In the genomic region with DNA sequence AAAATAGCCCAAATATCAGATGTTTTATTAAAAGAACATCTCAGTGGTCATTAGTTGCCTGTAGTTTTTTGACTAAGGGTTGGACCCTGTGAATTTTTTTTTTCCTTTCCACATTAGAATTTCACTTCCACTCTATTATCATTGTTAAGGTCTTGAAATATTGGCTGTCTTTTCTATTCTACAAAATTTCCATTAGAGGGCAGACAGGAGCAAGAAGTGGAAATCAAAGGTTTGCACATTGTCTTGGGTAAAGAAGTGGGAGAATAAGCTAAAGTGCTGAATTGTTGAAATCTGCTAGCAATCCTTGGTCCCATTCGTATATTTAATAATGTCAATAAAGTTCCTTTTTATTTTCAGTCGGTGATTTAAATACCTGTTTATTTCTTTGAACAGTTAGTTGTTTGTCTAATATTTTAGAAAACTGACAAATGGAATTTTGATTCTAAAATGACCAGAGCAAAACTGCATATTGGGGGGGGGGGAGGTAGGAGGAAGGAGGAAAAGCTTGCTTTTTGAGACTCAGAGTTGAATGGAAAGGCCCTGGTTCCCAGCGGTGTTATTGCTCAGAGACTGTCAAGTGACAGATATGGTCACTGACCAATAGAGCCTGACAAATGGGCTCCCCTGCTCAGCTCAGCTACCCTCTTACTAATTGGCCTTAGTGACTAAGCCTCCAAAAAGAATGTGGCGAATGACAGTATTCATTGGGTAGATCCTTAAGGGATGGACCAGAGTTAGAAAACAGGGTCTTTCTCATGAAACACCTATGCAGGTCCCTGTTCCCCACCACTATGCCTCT, we compare ENCODE assay signal across 10 mouse cellular contexts.
DNase-seq lines count a peak whose midpoint lies in the region; ATAC-seq and TF ChIP-seq lines count a peak whose summit lies in the region.
"Had no signal": no experiment of that assay in that cellular context is flagged by ENCODE, and none has a peak within 500 bp of the region (broad histone marks: within the 10 kb centered on the region; RNA-seq: fewer than 3 reads in every experiment).

No protein-coding gene starts in this region.

- DNase-seq in liver, postnatal 0 days, result no peak
- no peak for DNase-seq in liver
- peak; percentile 45 for DNase-seq in Muller cell, postnatal 12 days (ENCODE audit: inconsistent ontology term)
- peak; percentile 75 for DNase-seq in embryo, embryonic 10.5 days (ENCODE audit: low spot score)
- peak; percentile 78 for DNase-seq in midbrain, embryonic 14.5 days
- DNase-seq in adrenal gland, postnatal 10 days, result no peak
- DNase-seq: adrenal gland, postnatal 14 days had no signal

- no peaks in the 10 kb centered on the region for H3K9me3 ChIP-seq in liver, postnatal 0 days (ENCODE audit: low read length)
- no peaks in the 10 kb centered on the region for H3K9me3 ChIP-seq in midbrain, embryonic 14.5 days (ENCODE audit: control insufficient read depth, low read length)
- H3K9me3 ChIP-seq in liver, embryonic 12.5 days (replicated peaks), result no peaks in the 10 kb centered on the region
- H3K9me3 ChIP-seq: embryonic facial prominence, embryonic 12.5 days; heart, embryonic 13.5 days had no signal

- peak; percentile 48 for TF ChIP-seq CTCF in liver, postnatal 0 days (IDR thresholded peaks at IDR 0.05; ENCODE audit: low read depth)

- no peak overlapping the region for H3K27ac ChIP-seq in liver, postnatal 0 days (ENCODE audit: low read depth)
- H3K27ac ChIP-seq in midbrain, embryonic 14.5 days (replicated peaks; ENCODE audit: low read depth, low read length), result no peak overlapping the region
- no peak overlapping the region for H3K27ac ChIP-seq in liver, embryonic 12.5 days
- H3K27ac ChIP-seq: embryonic facial prominence, embryonic 12.5 days; heart, embryonic 13.5 days had no signal

- H3K36me3 ChIP-seq in liver, postnatal 0 days (replicated peaks; ENCODE audit: insufficient read depth, low read length), result no peaks in the 10 kb centered on the region
- H3K36me3 ChIP-seq in midbrain, embryonic 14.5 days (ENCODE audit: control insufficient read depth, insufficient read depth, low read length), result no peaks in the 10 kb centered on the region
- no peaks in the 10 kb centered on the region for H3K36me3 ChIP-seq in liver, embryonic 12.5 days
- H3K36me3 ChIP-seq: embryonic facial prominence, embryonic 12.5 days; heart, embryonic 13.5 days had no signal

- H3K4me2 ChIP-seq in liver, postnatal 0 days (ENCODE audit: low read depth, low read length), result no peak overlapping the region
- no peak overlapping the region for H3K4me2 ChIP-seq in midbrain, embryonic 14.5 days (ENCODE audit: low read length)
- H3K4me2 ChIP-seq in liver, embryonic 12.5 days, result no peak overlapping the region
- H3K4me2 ChIP-seq: embryonic facial prominence, embryonic 12.5 days; heart, embryonic 13.5 days had no signal

- H3K4me1 ChIP-seq in liver, postnatal 0 days (ENCODE audit: insufficient read depth), result no peaks in the 10 kb centered on the region
- no peaks in the 10 kb centered on the region for H3K4me1 ChIP-seq in midbrain, embryonic 14.5 days (ENCODE audit: control insufficient read depth, insufficient read depth, low read length)
- no peaks in the 10 kb centered on the region for H3K4me1 ChIP-seq in liver, embryonic 12.5 days
- H3K4me1 ChIP-seq: embryonic facial prominence, embryonic 12.5 days; heart, embryonic 13.5 days had no signal

- WGBS in liver, postnatal 0 days (ENCODE audit: insufficient replicate concordance), result 54% methylated on average over 4 of the region's 4 CpGs
- 38% methylated on average over 4 of the region's 4 CpGs for WGBS in midbrain, embryonic 14.5 days
- 49% methylated on average over 4 of the region's 4 CpGs for WGBS in liver, embryonic 12.5 days (ENCODE audit: insufficient replicate concordance)

- ATAC-seq in liver, postnatal 0 days, result no peak
- ATAC-seq in midbrain, embryonic 14.5 days (ENCODE audit: low FRiP score, low TSS enrichment), result peak; percentile 50; the same call in 1 of the 2 replicates
- ATAC-seq in liver, embryonic 12.5 days, result no peak

- no peaks in the 10 kb centered on the region for H3K27me3 ChIP-seq in liver, postnatal 0 days (ENCODE audit: insufficient read depth, low read length)
- no peaks in the 10 kb centered on the region for H3K27me3 ChIP-seq in midbrain, embryonic 14.5 days (ENCODE audit: control insufficient read depth, insufficient read depth, low read length)
- H3K27me3 ChIP-seq in liver, embryonic 12.5 days (replicated peaks), result no peaks in the 10 kb centered on the region
- H3K27me3 ChIP-seq: embryonic facial prominence, embryonic 12.5 days; heart, embryonic 13.5 days had no signal

- H3K9ac ChIP-seq in liver, postnatal 0 days (replicated peaks), result no peak overlapping the region
- H3K9ac ChIP-seq in midbrain, embryonic 14.5 days (replicated peaks; ENCODE audit: low read length), result no peak overlapping the region
- no peak overlapping the region for H3K9ac ChIP-seq in liver, embryonic 12.5 days
- H3K9ac ChIP-seq: embryonic facial prominence, embryonic 12.5 days; heart, embryonic 13.5 days had no signal

- H3K4me3 ChIP-seq in liver, postnatal 0 days (ENCODE audit: low read depth, low read length), result no peak overlapping the region
- no peak overlapping the region for H3K4me3 ChIP-seq in midbrain, embryonic 14.5 days (replicated peaks; ENCODE audit: low read depth, low read length)
- no peak overlapping the region for H3K4me3 ChIP-seq in liver, embryonic 12.5 days
- H3K4me3 ChIP-seq: embryonic facial prominence, embryonic 12.5 days; heart, embryonic 13.5 days had no signal

- TF ChIP-seq EP300 in liver, postnatal 0 days (IDR thresholded peaks at IDR 0.05; ENCODE audit: low read depth), result no peak

Comparison
In these comparisons a context has a peak if more than half of its experiments do, and no peak if none do; other contexts are left out.
1. DNase-seq: peak in Muller cell, postnatal 12 days (single experiment), embryo, embryonic 10.5 days (single experiment) and midbrain, embryonic 14.5 days (single experiment); none in liver, postnatal 0 days (single experiment), liver (single experiment) and adrenal gland, postnatal 10 days (single experiment).